Mouse (Mus musculus) embryo, embryonic 9.5 days (tissue): ENCODE data around the gene Dagla.

ENCODE experiments used
- DNase-seq: peaks from one replicate; pipeline ENCODE4 v3.0.0-alpha.2; 2017; ENCODE audit errors: extremely low spot score

Dagla gene

GRCm38 (mm10) chr19:10197130-10197529 lies 107.5 kb downstream of the Dagla start:
- no peak for DNase-seq
